Mouse (Mus musculus): ENCODE data around the gene Fras1. TPM values are rescaled to one million over a fixed set of nuclear protein-coding genes. Genes with fewer than 3 reads are reported as not detected.

The Fras1 gene
- polyA plus RNA-seq, 1 experiment from 2014 or later, result 4.2 TPM

DNA sequence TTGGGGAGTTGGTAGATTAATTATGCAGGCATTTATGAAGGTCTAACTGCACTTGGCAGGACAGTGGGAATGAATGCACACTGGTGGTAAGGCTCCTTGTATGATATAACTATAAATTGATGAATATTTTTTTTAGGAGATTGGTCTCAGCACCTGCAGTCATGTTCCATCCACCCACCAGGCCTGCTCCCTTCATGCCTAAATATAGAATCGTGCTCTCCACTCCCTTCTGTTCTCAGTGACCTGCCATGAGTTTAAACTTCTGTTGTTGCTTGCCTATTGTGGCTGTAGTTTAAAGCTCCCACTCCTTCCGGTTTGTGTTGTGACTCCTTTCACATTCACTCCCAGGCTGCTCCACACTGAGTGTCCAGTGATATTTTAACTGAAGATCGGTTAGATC, 80.7 kb downstream of the Fras1 start:
- no peak for ATAC-seq
- H3K4me2 ChIP-seq (ENCODE audit: low read length), result no peak overlapping the region
- WGBS, result 86% methylated on average over 3 of the region's 3 CpGs
- H3K36me3 ChIP-seq (ENCODE audit: control insufficient read depth, insufficient read depth, low read length), result no peaks in the 10 kb centered on the region
- H3K9ac ChIP-seq (ENCODE audit: low read depth, low read length), result no peak overlapping the region
- H3K9me3 ChIP-seq (replicated peaks; ENCODE audit: control insufficient read depth, low read length, poor library complexity, severe bottlenecking), result no peaks in the 10 kb centered on the region
- H3K4me3 ChIP-seq (ENCODE audit: low read depth, low read length), result no peak overlapping the region
- H3K4me1 ChIP-seq (ENCODE audit: control insufficient read depth, insufficient read depth, low read length), result no peaks in the 10 kb centered on the region
- H3K27ac ChIP-seq (ENCODE audit: low read length), result no peak overlapping the region
- no peaks in the 10 kb centered on the region for H3K27me3 ChIP-seq (ENCODE audit: control insufficient read depth, insufficient read depth, low read depth, low read length)

DNA sequence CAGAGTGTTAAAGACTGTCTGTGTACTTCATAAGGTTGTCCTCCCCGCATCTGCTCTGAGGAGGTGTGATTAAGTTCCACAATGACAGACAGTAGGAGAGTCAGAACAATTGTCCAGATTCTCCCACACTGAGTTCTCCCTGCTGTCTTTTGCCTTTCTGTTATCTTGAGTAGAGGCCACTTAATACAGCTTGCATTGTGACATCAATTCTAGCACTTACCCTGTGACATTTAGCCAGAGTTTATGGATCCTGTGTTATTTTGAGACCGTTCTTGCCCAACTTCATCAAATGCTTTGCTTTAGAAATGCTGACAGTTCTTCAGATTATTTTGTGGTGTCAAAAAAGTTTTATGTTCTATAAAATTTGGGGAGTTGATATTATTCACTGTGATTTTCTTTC, 81.5 kb downstream of the Fras1 start:
- Histone ChIP-seq H3K4me1 (ENCODE audit: control insufficient read depth, insufficient read depth, low read length) (no peaks in the 10 kb centered on the region), H3K27ac (ENCODE audit: low read length) (no peak overlapping the region), H3K27me3 (ENCODE audit: control insufficient read depth, insufficient read depth, low read depth, low read length) (no peaks in the 10 kb centered on the region), H3K36me3 (ENCODE audit: control insufficient read depth, insufficient read depth, low read length) (no peaks in the 10 kb centered on the region), H3K4me2 (ENCODE audit: low read length) (no peak overlapping the region), H3K9ac (ENCODE audit: low read depth, low read length) (no peak overlapping the region), H3K4me3 (ENCODE audit: low read depth, low read length) (no peak overlapping the region), H3K9me3 (replicated peaks; ENCODE audit: control insufficient read depth, low read length, poor library complexity, severe bottlenecking) (no peaks in the 10 kb centered on the region)
- 83% methylated on average over 2 of the region's 2 CpGs for WGBS
- ATAC-seq, result no peak

DNA sequence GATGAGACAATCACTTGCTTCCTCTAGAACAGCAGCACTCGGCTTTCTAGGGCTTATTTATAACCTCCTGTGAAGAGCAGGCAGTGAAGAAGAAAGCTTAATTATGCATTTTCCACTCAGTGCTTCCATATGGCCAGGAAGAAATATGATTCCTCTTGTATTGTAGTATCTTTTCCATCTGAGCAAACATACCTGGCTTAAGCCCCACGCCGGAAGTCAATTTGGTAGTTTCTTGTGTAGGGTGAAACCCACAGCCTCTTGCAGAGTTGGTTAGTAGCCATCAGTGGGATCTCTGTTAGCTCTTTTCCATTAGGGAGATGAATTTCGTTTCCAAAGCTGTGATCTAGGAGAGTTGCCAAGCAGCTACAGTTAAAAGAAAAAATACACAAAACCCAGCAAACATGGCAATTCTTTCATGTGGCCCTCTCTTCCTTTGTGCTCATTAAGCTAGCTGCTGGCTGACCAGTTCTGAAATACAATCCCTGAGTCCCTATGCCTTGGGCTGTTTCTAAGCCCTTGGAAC, 83.7 kb downstream of the Fras1 start:
- Histone ChIP-seq H3K36me3 (ENCODE audit: control insufficient read depth, insufficient read depth, low read length) (no peaks in the 10 kb centered on the region), H3K4me2 (ENCODE audit: low read length) (no peak overlapping the region), H3K27ac (ENCODE audit: low read length) (no peak overlapping the region; the same call in 1 of the 2 replicates), H3K9ac (ENCODE audit: low read depth, low read length) (no peak overlapping the region), H3K27me3 (ENCODE audit: control insufficient read depth, insufficient read depth, low read depth, low read length) (no peaks in the 10 kb centered on the region), H3K4me3 (ENCODE audit: low read depth, low read length) (no peak overlapping the region), H3K4me1 (ENCODE audit: control insufficient read depth, insufficient read depth, low read length) (no peaks in the 10 kb centered on the region), H3K9me3 (replicated peaks; ENCODE audit: control insufficient read depth, low read length, poor library complexity, severe bottlenecking) (no peaks in the 10 kb centered on the region)
- 57% methylated on average over 4 of the region's 4 CpGs for WGBS
- ATAC-seq, result no peak

DNA sequence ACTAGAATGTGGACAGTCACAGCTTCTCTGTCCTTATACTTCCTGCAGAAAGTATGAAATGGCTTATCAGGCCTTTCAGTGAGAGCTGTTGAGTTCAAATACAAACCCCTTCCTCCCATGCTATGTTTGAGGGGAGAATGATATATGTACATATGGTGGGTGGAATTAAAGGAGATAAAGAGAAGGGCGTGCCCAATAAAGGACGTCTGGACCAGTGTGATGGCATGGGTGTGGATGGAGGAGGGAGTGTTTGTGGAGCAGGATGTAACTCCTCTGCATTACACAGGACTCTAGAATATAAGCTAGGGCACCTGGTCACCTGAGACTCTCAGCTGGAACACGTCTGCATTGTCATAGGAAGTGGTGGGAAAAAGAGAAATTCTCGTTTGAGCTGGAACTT, 85.8 kb downstream of the Fras1 start:
- H3K27me3 ChIP-seq (ENCODE audit: control insufficient read depth, insufficient read depth, low read depth, low read length), result no peaks in the 10 kb centered on the region

DNA sequence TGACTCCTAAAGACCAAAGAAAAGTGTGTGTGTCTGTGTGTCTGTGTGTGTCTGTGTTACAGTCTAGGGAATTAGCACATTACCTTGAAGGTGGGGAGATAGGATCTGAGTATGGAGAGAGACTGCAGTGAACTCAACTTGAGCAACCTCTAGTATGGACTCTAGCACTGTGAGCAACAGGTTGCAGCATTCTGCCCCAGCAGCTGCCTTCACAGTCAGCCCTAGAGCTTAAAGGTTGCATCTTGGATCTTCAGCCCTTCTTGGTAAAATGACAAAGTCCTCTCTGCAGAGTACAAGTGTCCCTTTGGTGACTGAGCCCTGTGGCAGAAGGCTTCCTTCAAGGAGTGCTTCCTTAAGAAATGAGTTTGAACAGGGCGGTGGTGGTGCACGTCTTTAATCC, 88.4 kb downstream of the Fras1 start:
- no peak for ATAC-seq
- Histone ChIP-seq H3K9me3 (replicated peaks; ENCODE audit: control insufficient read depth, low read length, poor library complexity, severe bottlenecking) (no peaks in the 10 kb centered on the region), H3K27ac (ENCODE audit: low read length) (no peak overlapping the region), H3K4me1 (ENCODE audit: control insufficient read depth, insufficient read depth, low read length) (no peaks in the 10 kb centered on the region), H3K4me3 (ENCODE audit: low read depth, low read length) (no peak overlapping the region), H3K27me3 (ENCODE audit: control insufficient read depth, insufficient read depth, low read depth, low read length) (no peaks in the 10 kb centered on the region), H3K36me3 (ENCODE audit: control insufficient read depth, insufficient read depth, low read length) (no peaks in the 10 kb centered on the region), H3K9ac (ENCODE audit: low read depth, low read length) (no peak overlapping the region), H3K4me2 (ENCODE audit: low read length) (no peak overlapping the region)
- WGBS, result 98% methylated on average over 2 of the region's 2 CpGs

More for the DNA sequence above, 85.8 kb downstream of the Fras1 start:
- no peaks in the 10 kb centered on the region for H3K36me3 ChIP-seq (ENCODE audit: control insufficient read depth, insufficient read depth, low read length)
- H3K9me3 ChIP-seq (replicated peaks; ENCODE audit: control insufficient read depth, low read length, poor library complexity, severe bottlenecking), result no peaks in the 10 kb centered on the region
- H3K27ac ChIP-seq (ENCODE audit: low read length), result no peak overlapping the region
- WGBS, result 89% methylated on average over 4 of the region's 4 CpGs
- no peak overlapping the region for H3K9ac ChIP-seq (ENCODE audit: low read depth, low read length)
- H3K4me2 ChIP-seq (ENCODE audit: low read length), result no peak overlapping the region
- H3K4me3 ChIP-seq (ENCODE audit: low read depth, low read length), result no peak overlapping the region
- H3K4me1 ChIP-seq (ENCODE audit: control insufficient read depth, insufficient read depth, low read length), result no peaks in the 10 kb centered on the region
- ATAC-seq, result no peak

DNA sequence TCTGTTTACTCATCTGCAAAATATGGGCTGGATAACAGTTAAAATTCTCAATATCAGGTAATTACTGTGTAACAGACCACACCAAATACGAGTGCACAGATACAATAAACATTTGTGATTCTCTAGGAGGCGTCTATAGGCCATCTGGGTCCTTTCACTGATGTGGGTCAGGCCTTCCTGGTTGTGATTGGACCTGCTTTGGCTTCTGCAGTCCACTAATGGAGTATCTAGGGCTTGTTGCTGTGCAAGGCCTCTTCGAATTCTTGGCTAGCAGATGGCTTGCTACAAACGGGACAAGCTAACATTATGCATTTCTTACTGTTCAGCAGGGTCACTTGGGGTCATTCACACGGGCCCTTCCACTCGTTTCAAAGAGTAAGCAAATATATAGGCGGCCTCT, 92.7 kb downstream of the Fras1 start:
- H3K4me3 ChIP-seq (ENCODE audit: low read depth, low read length), result no peak overlapping the region
- no peaks in the 10 kb centered on the region for H3K4me1 ChIP-seq (ENCODE audit: control insufficient read depth, insufficient read depth, low read length)
- H3K27ac ChIP-seq (ENCODE audit: low read length), result no peak overlapping the region
- no peak for ATAC-seq
- H3K36me3 ChIP-seq (ENCODE audit: control insufficient read depth, insufficient read depth, low read length), result no peaks in the 10 kb centered on the region
- 66% methylated on average over 7 of the region's 7 CpGs for WGBS
- no peak overlapping the region for H3K9ac ChIP-seq (ENCODE audit: low read depth, low read length)
- no peaks in the 10 kb centered on the region for H3K27me3 ChIP-seq (ENCODE audit: control insufficient read depth, insufficient read depth, low read depth, low read length)
- no peak overlapping the region for H3K4me2 ChIP-seq (ENCODE audit: low read length)
- H3K9me3 ChIP-seq (replicated peaks; ENCODE audit: control insufficient read depth, low read length, poor library complexity, severe bottlenecking), result no peaks in the 10 kb centered on the region

DNA sequence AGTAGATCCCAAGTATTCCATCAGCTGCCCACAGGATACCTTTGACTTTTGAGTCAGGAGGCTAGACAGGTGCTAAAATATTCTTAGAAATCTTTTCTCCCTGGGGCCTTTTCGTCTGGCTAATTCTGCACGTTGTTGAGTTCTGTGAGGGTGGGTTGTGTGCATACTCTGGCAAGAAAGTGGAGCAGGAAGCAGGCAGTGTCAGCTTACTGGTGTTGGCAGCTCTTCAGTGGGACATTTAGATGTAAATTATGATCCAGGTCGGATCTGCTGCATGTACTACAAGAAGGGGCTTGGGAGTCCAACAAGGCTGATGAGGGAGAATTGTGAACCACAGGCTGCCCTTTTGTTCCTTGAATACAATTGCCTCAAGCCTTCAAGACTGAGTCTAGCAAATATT, 98.2 kb downstream of the Fras1 start:
- Histone ChIP-seq H3K9me3 (replicated peaks; ENCODE audit: control insufficient read depth, low read length, poor library complexity, severe bottlenecking) (no peaks in the 10 kb centered on the region), H3K36me3 (ENCODE audit: control insufficient read depth, insufficient read depth, low read length) (no peaks in the 10 kb centered on the region), H3K27me3 (ENCODE audit: control insufficient read depth, insufficient read depth, low read depth, low read length) (no peaks in the 10 kb centered on the region), H3K4me3 (ENCODE audit: low read depth, low read length) (no peak overlapping the region), H3K4me2 (ENCODE audit: low read length) (no peak overlapping the region), H3K9ac (ENCODE audit: low read depth, low read length) (no peak overlapping the region), H3K4me1 (ENCODE audit: control insufficient read depth, insufficient read depth, low read length) (no peaks in the 10 kb centered on the region), H3K27ac (ENCODE audit: low read length) (no peak overlapping the region)
- no peak for ATAC-seq
- WGBS, result 49% methylated on average over 3 of the region's 3 CpGs

DNA sequence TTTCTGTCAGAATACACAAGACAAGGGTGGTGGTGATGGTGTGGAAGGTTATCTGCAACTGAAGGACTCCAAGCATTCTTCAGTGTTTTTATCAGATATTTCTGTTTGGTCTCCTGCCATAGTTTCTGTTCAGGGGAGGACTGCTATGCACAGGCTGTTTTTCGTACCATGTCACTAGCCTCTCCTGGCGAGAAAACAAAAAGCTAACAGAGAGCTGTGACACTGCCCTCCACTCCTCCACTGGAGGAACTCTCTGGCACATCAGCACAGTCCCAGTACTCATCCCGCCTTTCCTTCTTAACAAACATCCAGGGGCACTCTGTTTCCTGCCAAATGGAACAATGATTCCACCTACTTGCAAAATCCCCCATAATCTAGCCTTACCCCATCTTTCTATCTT, 101.7 kb downstream of the Fras1 start:
- Histone ChIP-seq H3K4me1 (ENCODE audit: control insufficient read depth, insufficient read depth, low read length) (no peaks in the 10 kb centered on the region), H3K27ac (ENCODE audit: low read length) (no peak overlapping the region), H3K9ac (ENCODE audit: low read depth, low read length) (no peak overlapping the region), H3K9me3 (replicated peaks; ENCODE audit: control insufficient read depth, low read length, poor library complexity, severe bottlenecking) (no peaks in the 10 kb centered on the region), H3K4me3 (ENCODE audit: low read depth, low read length) (no peak overlapping the region), H3K27me3 (ENCODE audit: control insufficient read depth, insufficient read depth, low read depth, low read length) (no peaks in the 10 kb centered on the region), H3K36me3 (ENCODE audit: control insufficient read depth, insufficient read depth, low read length) (no peaks in the 10 kb centered on the region), H3K4me2 (ENCODE audit: low read length) (no peak overlapping the region)
- ATAC-seq, result no peak
- 92% methylated on average over 3 of the region's 3 CpGs for WGBS

DNA sequence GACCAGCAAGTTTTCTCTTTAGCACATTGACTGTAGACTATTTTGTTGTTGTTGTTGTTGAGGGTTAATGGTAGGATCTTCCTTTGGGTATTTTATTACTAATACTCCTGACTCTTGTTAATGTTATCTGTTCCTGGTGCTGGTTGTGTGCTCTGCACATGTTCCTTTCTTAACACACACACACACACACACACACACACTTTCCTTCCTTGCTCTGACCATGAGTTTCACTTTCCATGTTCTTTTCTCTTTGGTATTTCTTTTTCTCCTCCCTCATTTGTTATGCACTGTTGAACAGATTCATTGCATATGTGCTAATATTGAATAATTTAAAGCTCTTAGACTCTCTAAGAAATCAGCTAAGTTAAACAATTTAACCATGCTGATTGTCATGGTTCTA, 105.2 kb downstream of the Fras1 start:
- H3K27ac ChIP-seq (ENCODE audit: low read length), result no peak overlapping the region
- no peak overlapping the region for H3K4me3 ChIP-seq (ENCODE audit: low read depth, low read length)
- H3K9ac ChIP-seq (ENCODE audit: low read depth, low read length), result no peak overlapping the region
- H3K9me3 ChIP-seq (replicated peaks; ENCODE audit: control insufficient read depth, low read length, poor library complexity, severe bottlenecking), result no peaks in the 10 kb centered on the region
- no peaks in the 10 kb centered on the region for H3K36me3 ChIP-seq (ENCODE audit: control insufficient read depth, insufficient read depth, low read length)
- no peaks in the 10 kb centered on the region for H3K4me1 ChIP-seq (ENCODE audit: control insufficient read depth, insufficient read depth, low read length)
- no peaks in the 10 kb centered on the region for H3K27me3 ChIP-seq (ENCODE audit: control insufficient read depth, insufficient read depth, low read depth, low read length)
- ATAC-seq, result no peak
- no peak overlapping the region for H3K4me2 ChIP-seq (ENCODE audit: low read length)

DNA sequence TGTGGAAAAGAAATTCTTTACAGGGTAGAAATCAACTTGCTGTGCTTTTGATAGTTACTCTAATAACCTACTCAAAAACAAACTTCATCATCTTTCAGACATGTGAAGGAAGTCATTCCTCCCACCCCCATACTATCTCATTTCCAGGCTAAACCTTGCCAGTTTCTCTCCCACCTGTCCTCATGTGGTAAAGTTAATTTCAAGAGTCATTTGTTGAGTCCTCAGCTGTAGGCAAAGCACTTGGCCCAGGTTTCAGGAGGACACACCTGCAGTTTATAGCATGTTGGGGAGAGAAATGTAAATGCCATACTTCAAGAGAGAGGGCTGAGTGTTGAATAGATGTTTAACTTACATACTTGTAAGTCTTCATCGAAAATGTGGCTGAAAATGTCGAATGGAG, 107.4 kb downstream of the Fras1 start:
- ATAC-seq, result no peak
- H3K4me2 ChIP-seq (ENCODE audit: low read length), result no peak overlapping the region

More for the DNA sequence above, 107.4 kb downstream of the Fras1 start:
- H3K9ac ChIP-seq (ENCODE audit: low read depth, low read length), result no peak overlapping the region
- 92% methylated on average over 2 of the region's 2 CpGs for WGBS
- H3K9me3 ChIP-seq (replicated peaks; ENCODE audit: control insufficient read depth, low read length, poor library complexity, severe bottlenecking), result no peaks in the 10 kb centered on the region
- H3K27me3 ChIP-seq (ENCODE audit: control insufficient read depth, insufficient read depth, low read depth, low read length), result no peaks in the 10 kb centered on the region
- H3K36me3 ChIP-seq (ENCODE audit: control insufficient read depth, insufficient read depth, low read length), result no peaks in the 10 kb centered on the region
- no peak overlapping the region for H3K27ac ChIP-seq (ENCODE audit: low read length)
- H3K4me1 ChIP-seq (ENCODE audit: control insufficient read depth, insufficient read depth, low read length), result no peaks in the 10 kb centered on the region
- H3K4me3 ChIP-seq (ENCODE audit: low read depth, low read length), result no peak overlapping the region
